Mouse (Mus musculus): ENCODE data around the gene Rrnad1. TPM values are rescaled to one million over a fixed set of nuclear protein-coding genes. Genes with fewer than 3 reads are reported as not detected.

The Rrnad1 gene
- polyA plus RNA-seq, 1 experiment from 2014 or later: 23.5 TPM

- Histone ChIP-seq H3K4me2 (replicated peaks) (peak overlapping the region; percentile 54), H3K9ac (replicated peaks) (peak overlapping the region; percentile 70), H3K9me3 (no peaks in the 10 kb centered on the region), H3K36me3 (no peaks in the 10 kb centered on the region), H3K4me1 (peaks cover 35% of the 10 kb centered on the region), H3K27ac (replicated peaks) (peak overlapping the region; percentile 94), H3K27me3 (no peaks in the 10 kb centered on the region), H3K4me3 (peak overlapping the region; percentile 39)
- WGBS: under 1% methylated on average over 27 of the region's 27 CpGs
- ATAC-seq (ENCODE audit: low FRiP score, low read depth): peak; percentile 97
These were observed 30.2 kb upstream of the Rrnad1 start for GRCm38 (mm10) chr3:87960586-87961191.

GRCm38 (mm10) chr3:87960191-87960585 is 29.7 kb upstream of the Rrnad1 start:
- H3K27ac ChIP-seq (replicated peaks): peak overlapping the region; percentile 94
- H3K36me3 ChIP-seq: no peaks in the 10 kb centered on the region
- H3K4me3 ChIP-seq: peak overlapping the region; percentile 39
- H3K27me3 ChIP-seq: no peaks in the 10 kb centered on the region
- no peaks in the 10 kb centered on the region for H3K9me3 ChIP-seq
- WGBS: under 1% methylated on average over 10 of the region's 10 CpGs
- ATAC-seq (ENCODE audit: low FRiP score, low read depth): no peak
- peak overlapping the region; percentile 39; the same call in 1 of the 2 replicates for H3K9ac ChIP-seq (replicated peaks)
- peaks cover 35% of the 10 kb centered on the region for H3K4me1 ChIP-seq
- H3K4me2 ChIP-seq (replicated peaks): peak overlapping the region; percentile 54

GRCm38 (mm10) chr3:87959371-87959770 is 28.9 kb upstream of the Rrnad1 start:
- WGBS: 70% methylated on average over 7 of the region's 7 CpGs
- Histone ChIP-seq H3K4me3 (no peak overlapping the region), H3K27me3 (no peaks in the 10 kb centered on the region), H3K9ac (replicated peaks) (no peak overlapping the region), H3K9me3 (no peaks in the 10 kb centered on the region), H3K4me2 (replicated peaks) (no peak overlapping the region), H3K36me3 (no peaks in the 10 kb centered on the region), H3K27ac (replicated peaks) (0 out of 2 replicates have a peak overlapping the region, but pooled peaks have one; percentile 94), H3K4me1 (peaks cover 35% of the 10 kb centered on the region)
- no peak for ATAC-seq (ENCODE audit: low FRiP score, low read depth)

- ATAC-seq (ENCODE audit: low FRiP score, low read depth): no peak
- Histone ChIP-seq H3K27me3 (no peaks in the 10 kb centered on the region), H3K4me2 (replicated peaks) (no peak overlapping the region), H3K9me3 (no peaks in the 10 kb centered on the region), H3K36me3 (peaks cover 4% of the 10 kb centered on the region; the same call in 1 of the 2 replicates), H3K9ac (replicated peaks) (no peak overlapping the region), H3K4me1 (peaks cover 35% of the 10 kb centered on the region), H3K4me3 (no peak overlapping the region), H3K27ac (replicated peaks) (no peak overlapping the region)
- WGBS: 22% methylated on average over 1 of the region's 1 CpGs
These were observed 28.4 kb upstream of the Rrnad1 start for GRCm38 (mm10) chr3:87958967-87959366.

GRCm38 (mm10) chr3:87958476-87958875 is 28.0 kb upstream of the Rrnad1 start:
- H3K9ac ChIP-seq (replicated peaks): no peak overlapping the region
- H3K9me3 ChIP-seq: no peaks in the 10 kb centered on the region
- no peak overlapping the region for H3K4me3 ChIP-seq
- peaks cover 37% of the 10 kb centered on the region for H3K4me1 ChIP-seq
- H3K27me3 ChIP-seq: no peaks in the 10 kb centered on the region
- no peak overlapping the region for H3K4me2 ChIP-seq (replicated peaks)
- H3K36me3 ChIP-seq: peaks cover 9% of the 10 kb centered on the region; the same call in 1 of the 2 replicates
- WGBS: 31% methylated on average over 4 of the region's 4 CpGs
- no peak overlapping the region for H3K27ac ChIP-seq (replicated peaks)
- no peak for ATAC-seq (ENCODE audit: low FRiP score, low read depth)

- Histone ChIP-seq H3K9me3 (no peaks in the 10 kb centered on the region), H3K27me3 (no peaks in the 10 kb centered on the region), H3K4me2 (replicated peaks) (no peak overlapping the region), H3K4me3 (no peak overlapping the region), H3K36me3 (peaks cover 11% of the 10 kb centered on the region; the same call in 1 of the 2 replicates), H3K27ac (replicated peaks) (0 out of 2 replicates have a peak overlapping the region, but pooled peaks have one; percentile 4), H3K9ac (replicated peaks) (no peak overlapping the region), H3K4me1 (peaks cover 41% of the 10 kb centered on the region)
- WGBS: 0% methylated on average over 1 of the region's 1 CpGs
- no peak for ATAC-seq (ENCODE audit: low FRiP score, low read depth)
These were observed 27.5 kb upstream of the Rrnad1 start for GRCm38 (mm10) chr3:87958056-87958455.

GRCm38 (mm10) chr3:87952440-87952839 is 21.9 kb upstream of the Rrnad1 start:
- no peaks in the 10 kb centered on the region for H3K9me3 ChIP-seq
- H3K4me1 ChIP-seq: peaks cover 61% of the 10 kb centered on the region
- H3K27ac ChIP-seq (replicated peaks): peak overlapping the region; percentile 71
- 0% methylated on average over 5 of the region's 5 CpGs for whole genome bisulfite sequencing
- H3K9ac ChIP-seq (replicated peaks): peak overlapping the region; percentile 41
- peak overlapping the region; percentile 67 for H3K4me2 ChIP-seq (replicated peaks)
- H3K27me3 ChIP-seq: no peaks in the 10 kb centered on the region; the same call in 1 of the 2 replicates
- peaks cover 11% of the 10 kb centered on the region; the same call in 1 of the 2 replicates for H3K36me3 ChIP-seq
- H3K4me3 ChIP-seq: peak overlapping the region; percentile 22
- 0 out of 2 replicates have a peak, but pooled peaks have one; percentile 51 for ATAC-seq (ENCODE audit: low FRiP score, low read depth)

- H3K36me3 ChIP-seq: peaks cover 11% of the 10 kb centered on the region; the same call in 1 of the 2 replicates
- no peak for ATAC-seq (ENCODE audit: low FRiP score, low read depth)
- H3K9ac ChIP-seq (replicated peaks): peak overlapping the region; percentile 41
- peaks cover 65% of the 10 kb centered on the region for H3K4me1 ChIP-seq
- peak overlapping the region; percentile 22; the same call in 1 of the 2 replicates for H3K4me3 ChIP-seq
- H3K9me3 ChIP-seq: no peaks in the 10 kb centered on the region
- H3K4me2 ChIP-seq (replicated peaks): peak overlapping the region; percentile 67
- H3K27me3 ChIP-seq: no peaks in the 10 kb centered on the region; the same call in 1 of the 2 replicates
- peak overlapping the region; percentile 71 for H3K27ac ChIP-seq (replicated peaks)
- WGBS: 9% methylated on average over 12 of the region's 12 CpGs
These were observed 21.4 kb upstream of the Rrnad1 start for GRCm38 (mm10) chr3:87951946-87952345.

- H3K27me3 ChIP-seq: no peaks in the 10 kb centered on the region; the same call in 1 of the 2 replicates
- H3K4me1 ChIP-seq: peaks cover 85% of the 10 kb centered on the region
- peak overlapping the region; percentile 46 for H3K4me3 ChIP-seq
- peak overlapping the region; percentile 67 for H3K4me2 ChIP-seq (replicated peaks)
- peak overlapping the region; percentile 83 for H3K27ac ChIP-seq (replicated peaks)
- H3K9me3 ChIP-seq: no peaks in the 10 kb centered on the region
- ATAC-seq (ENCODE audit: low FRiP score, low read depth): no peak
- peaks cover 11% of the 10 kb centered on the region; the same call in 1 of the 2 replicates for H3K36me3 ChIP-seq
- WGBS: 2% methylated on average over 13 of the region's 13 CpGs
- peak overlapping the region; percentile 48 for H3K9ac ChIP-seq (replicated peaks)
These were observed 19.5 kb upstream of the Rrnad1 start for GRCm38 (mm10) chr3:87949955-87950515.

- WGBS: 2% methylated on average over 16 of the region's 16 CpGs
- peaks cover 91% of the 10 kb centered on the region for H3K4me1 ChIP-seq
These were observed 18.9 kb upstream of the Rrnad1 start for GRCm38 (mm10) chr3:87949266-87949954.

GRCm38 (mm10) chr3:87948378-87949265 is 18.1 kb upstream of the Rrnad1 start, which contains the start of gene Crabp2:
Gene Crabp2, plus strand, starts transcription at chr3:87948666.
- Histone ChIP-seq H3K27ac (replicated peaks) (peak within 1 kb of the TSS; percentile 83), H3K36me3 (peaks cover 4% of the 10 kb centered on the region; the same call in 1 of the 2 replicates), H3K4me3 (peak within 1 kb of the TSS; percentile 46), H3K9me3 (no peaks in the 10 kb centered on the region), H3K4me1 (peaks cover 93% of the 10 kb centered on the region), H3K9ac (replicated peaks) (peak within 1 kb of the TSS; percentile 48), H3K4me2 (replicated peaks) (peak within 1 kb of the TSS; percentile 67), H3K27me3 (no peaks in the 10 kb centered on the region; the same call in 1 of the 2 replicates)
- peak; percentile 5; the same call in 1 of the 2 replicates for ATAC-seq (ENCODE audit: low FRiP score, low read depth)
- WGBS: 1% methylated on average over 35 of the region's 35 CpGs

More at GRCm38 (mm10) chr3:87949266-87949954, 18.9 kb upstream of the Rrnad1 start:
- Histone ChIP-seq H3K9ac (replicated peaks) (peak overlapping the region; percentile 48), H3K27me3 (no peaks in the 10 kb centered on the region; the same call in 1 of the 2 replicates), H3K36me3 (peaks cover 11% of the 10 kb centered on the region; the same call in 1 of the 2 replicates), H3K4me2 (replicated peaks) (peak overlapping the region; percentile 67), H3K9me3 (no peaks in the 10 kb centered on the region), H3K4me3 (peak overlapping the region; percentile 46), H3K27ac (replicated peaks) (peak overlapping the region; percentile 83)
- no peak for ATAC-seq (ENCODE audit: low FRiP score, low read depth)
